Comparison of ENCODE assay signal across 11 mouse cellular contexts in the genomic region with DNA sequence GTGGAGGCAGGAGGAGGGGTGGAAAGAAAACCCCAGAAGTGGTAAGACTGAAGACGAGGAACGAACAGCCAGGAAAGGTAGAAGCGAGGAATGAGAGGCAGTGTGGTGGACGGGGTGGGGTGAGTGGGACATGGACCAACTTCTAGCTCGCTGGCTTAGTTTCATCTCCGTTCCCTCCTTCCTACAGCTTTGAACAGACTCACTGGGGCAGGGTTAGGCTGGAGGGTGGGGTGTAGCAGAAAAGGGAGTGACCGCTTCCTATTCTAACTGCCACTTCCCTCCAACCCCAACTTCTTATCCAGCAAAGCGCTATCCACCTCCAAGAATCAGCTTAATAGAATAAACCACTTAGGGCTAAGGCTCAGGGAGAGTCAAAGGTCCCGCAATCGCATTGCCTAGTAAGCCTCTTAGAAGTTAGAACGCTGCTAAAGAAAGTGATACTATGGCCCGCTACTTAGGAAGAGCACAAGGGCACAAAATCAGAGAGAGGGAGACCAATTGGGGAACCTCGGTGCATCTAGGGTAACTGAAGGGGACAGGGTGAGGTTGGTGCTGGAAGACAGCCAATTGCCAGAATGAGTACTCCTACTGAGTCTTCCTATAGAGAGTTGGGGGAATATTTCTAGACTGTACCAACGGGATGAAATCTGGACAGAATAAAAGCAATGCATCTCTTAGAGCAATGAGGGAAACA. TPM values are rescaled to one million over a fixed set of nuclear protein-coding genes. Genes with fewer than 3 reads are reported as not detected.
DNase-seq lines count a peak whose midpoint lies in the region; ATAC-seq and TF ChIP-seq lines count a peak whose summit lies in the region.
"Had no signal": no experiment of that assay in that cellular context is flagged by ENCODE, and none has a peak within 500 bp of the region (broad histone marks: within the 10 kb centered on the region; RNA-seq: fewer than 3 reads in every experiment).

No protein-coding gene starts in this region.

- H3K9ac ChIP-seq in intestine, postnatal 0 days (ENCODE audit: low read depth, low read length): no peak overlapping the region
- H3K9ac ChIP-seq in intestine, embryonic 15.5 days: no peak overlapping the region
- peak overlapping the region; percentile 54; the same call in 1 of the 2 replicates for H3K9ac ChIP-seq in liver, postnatal 0 days (replicated peaks)
- H3K9ac ChIP-seq: hindbrain, embryonic 13.5 days; kidney, embryonic 15.5 days; lung, embryonic 15.5 days had no signal

- WGBS in intestine, postnatal 0 days: 52% methylated on average over 14 of the region's 14 CpGs
- 57% methylated on average over 14 of the region's 14 CpGs for WGBS in intestine, embryonic 15.5 days
- 13% methylated on average over 14 of the region's 14 CpGs for WGBS in liver, postnatal 0 days (ENCODE audit: insufficient replicate concordance)

- no peaks in the 10 kb centered on the region for H3K36me3 ChIP-seq in intestine, postnatal 0 days (ENCODE audit: control insufficient read depth, insufficient read depth)
- H3K36me3 ChIP-seq in intestine, embryonic 15.5 days: no peaks in the 10 kb centered on the region
- H3K36me3 ChIP-seq in G1E (replicated peaks): no peaks in the 10 kb centered on the region
- no peaks in the 10 kb centered on the region for H3K36me3 ChIP-seq in liver, postnatal 0 days (replicated peaks; ENCODE audit: insufficient read depth, low read length)
- H3K36me3 ChIP-seq: hindbrain, embryonic 13.5 days; kidney, embryonic 15.5 days; lung, embryonic 15.5 days had no signal

- TF ChIP-seq EP300 in liver, postnatal 0 days (IDR thresholded peaks at IDR 0.05; ENCODE audit: low read depth): no peak

- no peak for DNase-seq in G1E (ENCODE audit: low spot score)
- peak; percentile 40 for DNase-seq in liver, postnatal 0 days
- DNase-seq in frontal cortex, postnatal 36 days (ENCODE audit: low spot score in 2 of 2): no peak
- no peak for DNase-seq in adrenal gland, adult 2 months
- DNase-seq in adrenal gland, adult (ENCODE audit: inconsistent age in 2 of 2, low spot score in 1 of 2): no peak

- H3K27ac ChIP-seq in intestine, postnatal 0 days (ENCODE audit: low read depth, low read length): no peak overlapping the region
- no peak overlapping the region for H3K27ac ChIP-seq in intestine, embryonic 15.5 days
- peak overlapping the region; percentile 77 for H3K27ac ChIP-seq in liver, postnatal 0 days (ENCODE audit: low read depth)
- H3K27ac ChIP-seq: hindbrain, embryonic 13.5 days; kidney, embryonic 15.5 days; lung, embryonic 15.5 days had no signal

- H3K4me1 ChIP-seq in intestine, postnatal 0 days (replicated peaks; ENCODE audit: control insufficient read depth, insufficient read depth, low read length): peaks cover 13% of the 10 kb centered on the region
- H3K4me1 ChIP-seq in intestine, embryonic 15.5 days (replicated peaks): peaks cover 9% of the 10 kb centered on the region
- H3K4me1 ChIP-seq in G1E (ENCODE audit: insufficient read depth, low read depth, low read length): peaks cover 53% of the 10 kb centered on the region
- peaks cover 50% of the 10 kb centered on the region for H3K4me1 ChIP-seq in liver, postnatal 0 days (ENCODE audit: insufficient read depth)

- ATAC-seq in intestine, postnatal 0 days: no peak
- no peak; the same call in 1 of the 2 replicates for ATAC-seq in intestine, embryonic 15.5 days
- ATAC-seq in G1E (ENCODE audit: extremely low read depth, insufficient number of reproducible peaks, low FRiP score, poor library complexity, severe bottlenecking): no peak
- peak; percentile 77 for ATAC-seq in erythroblast, adult 5-6 weeks (replicated peaks; ENCODE audit: low FRiP score, poor library complexity, severe bottlenecking)
- ATAC-seq in liver, postnatal 0 days: peak; percentile 75

- no peaks in the 10 kb centered on the region for H3K9me3 ChIP-seq in intestine, postnatal 0 days (ENCODE audit: control insufficient read depth)
- H3K9me3 ChIP-seq in intestine, embryonic 15.5 days: no peaks in the 10 kb centered on the region
- no peaks in the 10 kb centered on the region for H3K9me3 ChIP-seq in G1E (replicated peaks)
- H3K9me3 ChIP-seq in liver, postnatal 0 days (ENCODE audit: low read length): no peaks in the 10 kb centered on the region
- H3K9me3 ChIP-seq: hindbrain, embryonic 13.5 days; kidney, embryonic 15.5 days; lung, embryonic 15.5 days had no signal

- H3K4me3 ChIP-seq in intestine, postnatal 0 days (ENCODE audit: low read depth, low read length): no peak overlapping the region
- H3K4me3 ChIP-seq in intestine, embryonic 15.5 days (replicated peaks): no peak overlapping the region
- H3K4me3 ChIP-seq in G1E (ENCODE audit: low read depth, low read length): peak overlapping the region; percentile 50; the same call in 1 of the 2 replicates
- peak overlapping the region; percentile 56 for H3K4me3 ChIP-seq in liver, postnatal 0 days (ENCODE audit: low read depth, low read length)
- H3K4me3 ChIP-seq: hindbrain, embryonic 13.5 days; kidney, embryonic 15.5 days; lung, embryonic 15.5 days had no signal

- TF ChIP-seq CTCF in intestine, postnatal 0 days (IDR thresholded peaks at IDR 0.05; ENCODE audit: low read depth): no peak
- TF ChIP-seq CTCF in G1E (IDR thresholded peaks at IDR 0.05; ENCODE audit: low read depth, low read length): no peak
- no peak for TF ChIP-seq CTCF in liver, postnatal 0 days (IDR thresholded peaks at IDR 0.05; ENCODE audit: low read depth)

- H3K4me2 ChIP-seq in intestine, postnatal 0 days (replicated peaks; ENCODE audit: low read depth): 0 out of 2 replicates have a peak overlapping the region, but pooled peaks have one; percentile 9
- no peak overlapping the region for H3K4me2 ChIP-seq in intestine, embryonic 15.5 days (replicated peaks)
- H3K4me2 ChIP-seq in liver, postnatal 0 days (ENCODE audit: low read depth, low read length): peak overlapping the region; percentile 75
- H3K4me2 ChIP-seq: hindbrain, embryonic 13.5 days; kidney, embryonic 15.5 days; lung, embryonic 15.5 days had no signal

- H3K27me3 ChIP-seq in intestine, postnatal 0 days (replicated peaks; ENCODE audit: control insufficient read depth, insufficient read depth, low read length): peaks cover 14% of the 10 kb centered on the region
- 0 out of 2 replicates have a peak, but pooled peaks cover 14% of the 10 kb centered on the region for H3K27me3 ChIP-seq in intestine, embryonic 15.5 days (replicated peaks)
- peaks cover 11% of the 10 kb centered on the region; the same call in 1 of the 2 replicates for H3K27me3 ChIP-seq in G1E (ENCODE audit: insufficient read depth, low read length)
- H3K27me3 ChIP-seq in liver, postnatal 0 days (ENCODE audit: insufficient read depth, low read length): no peaks in the 10 kb centered on the region

RNA-seq across cellular contexts. Expression of gene Rnf220, which starts 23.4 kb away (rescaled TPM):
- 35.6 and 35.9 TPM in 2 replicates for polyA plus RNA-seq in intestine, postnatal 0 days (2015; fragmentation: Nextera tagmentation; extraction: Ambion mirVana)
- 60.0 and 63.9 TPM in 2 replicates for polyA plus RNA-seq in intestine, embryonic 15.5 days (2015; fragmentation: Nextera tagmentation; extraction: Ambion mirVana)
- total RNA-seq in G1E (2014; fragmentation: Nextera tagmentation) (73.8 and 87.7 TPM in 2 replicates), G1E (2017) (83.8 and 88.7 TPM in 2 replicates)
- 109 and 113 TPM in 2 replicates for polyA plus RNA-seq in G1E (2012)
- 6.3 and 19.0 TPM in 2 replicates for total RNA-seq in erythroblast, adult 5-6 weeks (2015; ENCODE audit: low replicate concordance)
- total RNA-seq in erythroblast, adult 5-6 weeks (2017; ENCODE audit: low replicate concordance): 19.5 and 22.1 TPM in 2 replicates
- 17.3 and 18.7 TPM in 2 replicates for polyA plus RNA-seq in liver, postnatal 0 days (2015; fragmentation: Nextera tagmentation; extraction: Ambion mirVana)
- total RNA-seq in adrenal gland, adult 2 months (2021): 10 to 100 TPM; 79.4 to 97.0 TPM
- polyA plus RNA-seq in adrenal gland, adult 2 months (2012; rRNA removed): 111 and 119 TPM in 2 replicates

Comparison
In these comparisons a context has a peak if more than half of its experiments do, and no peak if none do; other contexts are left out.
1. ATAC-seq: peak in erythroblast, adult 5-6 weeks (single experiment) and liver, postnatal 0 days (single experiment); none in intestine, postnatal 0 days (single experiment), intestine, embryonic 15.5 days (single experiment) and G1E (single experiment).
2. H3K4me3 ChIP-seq: peak in G1E (single experiment) and liver, postnatal 0 days (single experiment); none in intestine, postnatal 0 days (single experiment) and intestine, embryonic 15.5 days (single experiment).